Mouse (Mus musculus) embryonic facial prominence, embryonic 14.5 days (tissue): ENCODE measurements at regions not wholly inside any gene's neighbourhood (a gene's known extent, or its start where the extent isn't known, plus 50 kb on each side); places are given as distances from the start of the nearest gene placed in this dataset.
A peak's percentile ranks its signal among the peaks of the same experiment; 100 is the strongest.
"Not testable (repeated sequence)": the region's sequence is repeated elsewhere in the genome, so short reads cannot be mapped to it uniquely, and the experiment has no call there.

Source experiments
- ATAC-seq: fragments of 200-750 bp; cut with Nextera tagmentation; 2 replicates; pipeline ENCODE4 v1.8.0; 2017; ENCODE audit warnings: low read depth, moderate number of reproducible peaks, moderate TSS enrichment
- DNase-seq: peaks from one replicate; pipeline ENCODE4 v3.0.0-alpha.2; 2015; ENCODE audit warnings: low spot score
- H3K27ac ChIP-seq: fragments of 300-500 bp; sonication (generic); replicated peaks from 2 replicates; pipeline ENCODE4 v1.5.1; 2014; ENCODE audit warnings: low read depth, mild to moderate bottlenecking, low read length, moderate library complexity
- H3K27me3 ChIP-seq: fragments of 300-500 bp; sonication (generic); replicated peaks from 2 replicates; pipeline ENCODE4 v1.6.1; 2014; ENCODE audit warnings: low read length; ENCODE audit not compliant: control insufficient read depth, insufficient read depth
- H3K36me3 ChIP-seq: fragments of 300-500 bp; sonication (generic); 2 replicates; pipeline ENCODE4 v1.6.1; 2014; ENCODE audit warnings: low read length, mixed read lengths; ENCODE audit not compliant: control insufficient read depth, insufficient read depth
- H3K4me1 ChIP-seq: fragments of 300-500 bp; sonication (generic); 2 replicates; pipeline ENCODE4 v1.6.1; 2014; ENCODE audit warnings: antibody characterized with exemption, low read length; ENCODE audit not compliant: control insufficient read depth, insufficient read depth
- H3K4me2 ChIP-seq: fragments of 300-500 bp; sonication (generic); 2 replicates; pipeline ENCODE4 v1.6.1; 2014; ENCODE audit warnings: low read depth, mild to moderate bottlenecking, low read length, moderate library complexity, mixed read lengths
- H3K4me3 ChIP-seq: fragments of 300-500 bp; sonication (generic); 2 replicates; pipeline ENCODE4 v1.5.1; 2014; ENCODE audit warnings: low read depth, mild to moderate bottlenecking, low read length
- H3K9ac ChIP-seq: fragments of 300-500 bp; sonication (generic); 2 replicates; pipeline ENCODE4 v1.6.1; 2014; ENCODE audit warnings: low read depth, mild to moderate bottlenecking, low read length, moderate library complexity, mixed read lengths
- H3K9me3 ChIP-seq: fragments of 300-500 bp; sonication (generic); 2 replicates; pipeline ENCODE4 v1.6.1; 2016; ENCODE audit warnings: low read length; ENCODE audit not compliant: control insufficient read depth
- WGBS: fragments of 180-500 bp; shearing (Covaris S2); extraction: QIAGEN DNeasy Blood & Tissue Kit; methylation state at CpG from one replicate; pipeline ENCODE4 v1.1.7; 2014; 5-methylcytosine and 5-hydroxymethylcytosine counted together

- H3K36me3 ChIP-seq = no peaks in the 10 kb centered on the region
- no peaks in the 10 kb centered on the region for H3K27me3 ChIP-seq
- H3K4me1 ChIP-seq = no peaks in the 10 kb centered on the region
- no peak for DNase-seq
- H3K27ac ChIP-seq = no peak overlapping the region
- ATAC-seq = no peak
- 89% methylated on average over 4 of the region's 4 CpGs for WGBS
- no peak overlapping the region for H3K4me2 ChIP-seq
- no peaks in the 10 kb centered on the region for H3K9me3 ChIP-seq
- no peak overlapping the region for H3K4me3 ChIP-seq
- no peak overlapping the region for H3K9ac ChIP-seq
These were observed 112.9 kb downstream of the Kcns3 start for GRCm38 (mm10) chr12:11037951-11038350.

DNA sequence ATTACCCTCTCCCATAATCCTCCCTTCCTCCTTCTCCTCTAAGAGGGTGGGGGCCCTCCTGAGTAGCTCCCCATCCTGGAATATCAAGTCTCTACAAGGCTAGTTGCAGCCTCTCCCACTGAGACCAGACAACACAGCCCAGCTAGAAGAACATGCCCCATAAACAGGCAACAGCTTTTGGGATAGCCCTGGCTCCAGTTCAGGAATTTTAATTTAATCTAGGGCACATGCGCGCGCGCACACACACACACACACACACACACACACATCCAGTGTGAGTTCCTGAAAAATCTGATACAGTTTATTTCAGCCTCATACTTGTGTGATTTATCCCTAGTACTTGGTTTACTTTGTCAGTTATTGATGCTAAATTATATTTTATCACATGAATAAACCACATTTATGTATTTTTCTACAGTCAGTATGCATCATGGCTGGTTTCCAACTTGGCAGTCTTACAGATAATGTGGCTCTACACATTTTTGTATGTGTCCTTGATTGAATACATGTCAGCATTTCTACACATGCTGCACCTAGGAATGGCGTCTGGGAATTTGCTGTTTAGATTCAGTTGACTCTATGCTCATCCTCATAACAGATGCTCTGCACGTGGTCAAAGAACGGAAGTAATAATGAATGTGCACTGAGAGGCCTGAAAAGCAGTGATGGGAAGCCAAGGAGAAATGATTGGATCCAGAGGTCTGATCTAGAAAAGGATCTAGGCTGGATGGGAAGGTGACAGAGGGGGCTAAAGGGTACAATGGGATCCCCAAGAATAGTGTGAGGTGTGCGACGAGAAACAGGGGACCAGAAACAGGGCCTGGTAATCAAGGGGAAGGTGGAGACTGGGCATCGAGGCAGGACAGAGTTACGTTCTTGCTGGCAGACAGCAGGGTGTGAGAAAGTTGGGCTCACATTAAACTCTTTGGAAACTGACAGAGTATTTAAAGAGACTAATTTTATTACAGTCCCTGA is 130.0 kb downstream of the Kcns3 start:
- Histone ChIP-seq H3K4me2 (no peak overlapping the region), H3K4me3 (no peak overlapping the region), H3K27me3 (no peaks in the 10 kb centered on the region), H3K36me3 (no peaks in the 10 kb centered on the region), H3K9ac (no peak overlapping the region), H3K4me1 (peaks cover 3% of the 10 kb centered on the region; the same call in 1 of the 2 replicates), H3K27ac (no peak overlapping the region), H3K9me3 (no peaks in the 10 kb centered on the region)
- DNase-seq (peak; percentile 76), ATAC-seq (0 out of 2 replicates have a peak, but pooled peaks have one; percentile 33)
- WGBS = 65% methylated on average over 11 of the region's 11 CpGs

GRCm38 (mm10) chr12:11011159-11011558 is 139.7 kb downstream of the Kcns3 start:
- Histone ChIP-seq H3K4me2 (no peak overlapping the region), H3K9me3 (no peaks in the 10 kb centered on the region), H3K9ac (no peak overlapping the region), H3K4me3 (no peak overlapping the region), H3K27me3 (no peaks in the 10 kb centered on the region), H3K27ac (no peak overlapping the region), H3K36me3 (no peaks in the 10 kb centered on the region), H3K4me1 (no peaks in the 10 kb centered on the region)
- no peak for ATAC-seq
- DNase-seq = no peak
- 64% methylated on average over 1 of the region's 1 CpGs for WGBS

- ATAC-seq (no peak), DNase-seq (peak; percentile 4)
- no peak overlapping the region for H3K27ac ChIP-seq
- no peaks in the 10 kb centered on the region for H3K27me3 ChIP-seq
- no peaks in the 10 kb centered on the region for H3K9me3 ChIP-seq
- no peak overlapping the region for H3K4me3 ChIP-seq
- H3K4me2 ChIP-seq = no peak overlapping the region
- H3K4me1 ChIP-seq = no peaks in the 10 kb centered on the region
- no peaks in the 10 kb centered on the region for H3K36me3 ChIP-seq
- no peak overlapping the region for H3K9ac ChIP-seq
- WGBS = 72% methylated on average over 3 of the region's 3 CpGs
These were observed 166.6 kb downstream of the Kcns3 start for GRCm38 (mm10) chr12:10984295-10984694.

DNA sequence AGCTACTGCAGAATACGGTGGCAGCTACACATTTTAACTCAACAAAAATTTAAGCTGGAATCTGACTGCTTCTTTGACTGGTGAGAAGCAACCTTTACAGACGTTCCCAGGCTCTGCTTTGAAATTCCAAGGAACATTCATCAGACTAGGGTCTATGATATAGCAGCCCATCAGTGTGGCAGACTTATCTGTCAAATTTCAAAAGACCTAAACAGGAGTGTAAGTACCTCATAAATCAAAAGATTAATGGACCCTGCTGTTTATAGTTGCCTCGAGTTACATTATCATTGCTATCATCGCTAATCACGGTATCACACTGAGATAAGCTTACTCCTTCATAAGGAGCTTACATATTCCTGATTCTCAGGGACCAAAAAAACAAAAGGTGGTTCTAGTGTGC is 201.7 kb downstream of the Kcns3 start:
- no peak for DNase-seq
- no peak overlapping the region for H3K9ac ChIP-seq

DNA sequence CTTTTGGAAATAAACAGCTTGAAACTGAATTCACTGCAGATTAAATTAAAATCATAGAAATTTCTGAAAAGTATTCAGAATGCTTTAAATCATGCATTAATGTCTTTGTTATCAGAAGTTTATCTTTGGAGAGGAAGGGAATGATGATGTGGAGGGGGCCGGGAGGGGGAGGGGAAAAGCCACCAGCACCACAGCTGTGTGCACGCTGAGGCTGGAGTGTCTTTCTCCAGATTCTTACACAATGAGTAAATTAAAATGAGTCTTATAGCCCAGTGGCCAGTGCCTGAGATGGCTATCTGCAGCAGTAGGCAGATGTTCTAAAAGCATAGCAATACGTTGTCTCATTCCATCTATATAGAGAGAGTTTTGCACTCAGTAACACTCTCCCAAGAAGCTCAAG is 209.8 kb downstream of the Kcns3 start:
- Histone ChIP-seq H3K4me2 (no peak overlapping the region), H3K36me3 (no peaks in the 10 kb centered on the region), H3K9me3 (no peaks in the 10 kb centered on the region), H3K4me1 (no peaks in the 10 kb centered on the region), H3K9ac (no peak overlapping the region), H3K27ac (no peak overlapping the region), H3K27me3 (no peaks in the 10 kb centered on the region), H3K4me3 (no peak overlapping the region)
- 64% methylated on average over 3 of the region's 3 CpGs for WGBS
- DNase-seq (no peak), ATAC-seq (no peak)

More for the DNA sequence above, 201.7 kb downstream of the Kcns3 start:
- H3K27ac ChIP-seq = no peak overlapping the region
- WGBS = 60% methylated on average over 5 of the region's 5 CpGs
- no peak overlapping the region for H3K4me3 ChIP-seq
- ATAC-seq = no peak
- H3K4me2 ChIP-seq = no peak overlapping the region
- H3K27me3 ChIP-seq = no peaks in the 10 kb centered on the region
- no peaks in the 10 kb centered on the region for H3K9me3 ChIP-seq
- H3K36me3 ChIP-seq = no peaks in the 10 kb centered on the region
- H3K4me1 ChIP-seq = no peaks in the 10 kb centered on the region

- H3K4me3 ChIP-seq, DNase-seq, H3K9me3 ChIP-seq, H3K9ac ChIP-seq, H3K4me2 ChIP-seq, H3K36me3 ChIP-seq, H3K27ac ChIP-seq, H3K27me3 ChIP-seq, ATAC-seq, H3K4me1 ChIP-seq: not testable (repeated sequence)
- 95% methylated on average over 9 of the region's 14 CpGs for WGBS
These were observed 250.8 kb downstream of the Kcns3 start for GRCm38 (mm10) chr12:10900054-10900453.

DNA sequence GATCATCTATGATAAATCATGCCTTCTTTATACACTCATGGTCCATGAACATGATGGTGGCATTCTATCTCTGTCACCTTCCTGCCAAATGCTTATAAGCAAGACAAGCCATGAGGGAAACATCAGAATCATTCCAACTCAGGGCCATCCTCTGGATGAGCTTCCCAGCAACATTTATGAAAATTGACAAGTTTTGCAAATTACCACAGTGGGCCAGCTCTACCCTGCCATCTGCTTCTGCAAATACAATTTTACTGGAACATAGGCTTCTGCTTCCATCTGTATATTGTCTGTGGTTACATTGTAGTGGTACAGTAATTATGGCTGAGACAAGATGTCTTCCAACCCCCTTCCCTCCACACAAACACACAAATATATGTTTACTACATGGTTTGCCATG is 272.1 kb downstream of the Kcns3 start:
- Histone ChIP-seq H3K36me3 (no peaks in the 10 kb centered on the region), H3K4me2 (no peak overlapping the region), H3K9me3 (no peaks in the 10 kb centered on the region), H3K9ac (no peak overlapping the region), H3K27me3 (no peaks in the 10 kb centered on the region), H3K27ac (no peak overlapping the region), H3K4me3 (no peak overlapping the region), H3K4me1 (no peaks in the 10 kb centered on the region)
- DNase-seq = no peak
- ATAC-seq = no peak
